Mouse (Mus musculus) hindbrain, embryonic 16.5 days (tissue): ENCODE measurements around the gene Gm7361. TPM values are rescaled to one million over a fixed set of nuclear protein-coding genes. Genes with fewer than 3 reads are reported as not detected.

ENCODE experiments used
- polyA plus RNA-seq: library from polyadenylated mRNA; unstranded; fragments of >200 nt; fragmentation: Nextera tagmentation; extraction: Ambion mirVana; gene quantifications from 2 replicates; pipeline ENCODE4 v1.2.1, GENCODE M21; 2015

Gene Gm7361
- polyA plus RNA-seq, 1 experiment from 2014 or later, result 0.71 TPM

Other genes starting within 250 kb of the Gm7361 start
- 0.12 and 0.16 TPM in 2 replicates for gene Gm5862, start 234.8 kb upstream of the Gm7361 start, polyA plus RNA-seq
- gene Speer4a, start 218.1 kb upstream of the Gm7361 start, polyA plus RNA-seq, result 0.25 and 0.39 TPM in 2 replicates
- gene Gm7347, start 199.1 kb upstream of the Gm7361 start, polyA plus RNA-seq, result 0.22 and 0.23 TPM in 2 replicates
- not detected in 2 replicates for gene Gm10471, start 168.4 kb upstream of the Gm7361 start, polyA plus RNA-seq
- gene 5031410I06Rik, start 152.3 kb upstream of the Gm7361 start, polyA plus RNA-seq, result 0.07 and 0.31 TPM in 2 replicates
- gene Gm10220, start 136.3 kb upstream of the Gm7361 start, polyA plus RNA-seq, result 0.12 and 0.15 TPM in 2 replicates